Mouse (Mus musculus) liver, embryonic 14.5 days (tissue): ENCODE results near the gene Tpbpa.
"Not testable (repeated sequence)": the region's sequence is repeated elsewhere in the genome, so short reads cannot be mapped to it uniquely, and the experiment has no call there.

Source experiments
- CTCF ChIP-seq: IDR thresholded peaks from 2 replicates; pipeline ENCODE4 v1.5.1; 2016; ENCODE audit warnings: antibody characterized with exemption, low read depth, control low read depth
- EP300 ChIP-seq: IDR thresholded peaks from 2 replicates; pipeline ENCODE4 v1.6.1; 2016; ENCODE audit warnings: antibody characterized with exemption, low read depth

DNA sequence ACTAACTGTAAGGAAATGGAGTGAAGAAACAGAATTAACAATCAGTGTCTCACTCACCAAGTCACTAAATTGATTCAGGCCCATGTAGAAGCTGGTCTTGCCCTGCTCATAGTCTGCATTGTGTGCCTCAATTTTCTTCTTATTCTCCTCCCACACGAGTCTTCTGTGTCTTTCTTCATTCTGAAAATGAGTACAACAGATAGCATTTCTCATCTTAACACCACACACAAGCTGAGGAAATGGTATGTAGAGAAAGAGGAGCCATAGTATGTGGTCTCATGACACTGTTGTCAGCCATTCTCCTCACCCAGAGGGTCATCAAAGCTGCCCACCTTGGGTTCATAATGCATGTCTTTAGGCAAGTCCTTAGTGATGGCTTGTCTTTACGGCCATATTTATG lies 6.3 kb downstream of the Tpbpa start, which contains the start of gene Gm49393:
- not testable (repeated sequence) for TF ChIP-seq CTCF, EP300
